ENCODE assay signal across 9 mouse cellular contexts in the genomic region with DNA sequence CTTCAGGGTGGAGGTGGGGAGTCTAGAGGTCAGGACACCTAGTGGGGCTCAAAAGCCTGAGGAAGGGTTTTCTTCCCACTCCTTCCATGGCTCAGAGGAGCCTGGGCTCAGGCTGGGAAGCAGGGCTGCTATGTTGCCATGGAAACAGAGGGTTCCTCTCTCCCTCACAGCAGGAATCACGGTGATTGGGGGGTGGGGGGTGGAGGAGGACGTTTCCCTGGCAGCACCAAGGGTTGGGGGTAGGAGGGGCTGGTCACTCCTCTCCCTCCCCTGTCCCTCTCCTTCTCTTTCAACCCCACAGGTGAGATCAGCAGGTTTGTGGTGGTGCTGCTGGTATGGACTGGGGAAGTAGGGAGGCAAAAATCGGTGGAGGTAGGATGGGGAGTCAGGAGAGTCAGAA. TPM values are rescaled to one million over a fixed set of nuclear protein-coding genes. Genes with fewer than 3 reads are reported as not detected.
DNase-seq lines count a peak whose midpoint lies in the region; ATAC-seq and TF ChIP-seq lines count a peak whose summit lies in the region.
"Had no signal": no experiment of that assay in that cellular context is flagged by ENCODE, and none has a peak within 500 bp of the region (broad histone marks: within the 10 kb centered on the region; RNA-seq: fewer than 3 reads in every experiment).

No protein-coding gene starts in this region.

- no peak overlapping the region for H3K4me3 ChIP-seq in forebrain, embryonic 11.5 days (ENCODE audit: low read depth, low read length)
- H3K4me3 ChIP-seq in midbrain, postnatal 0 days (ENCODE audit: low read depth, low read length), result no peak overlapping the region

- no peak for TF ChIP-seq CTCF in midbrain, postnatal 0 days (IDR thresholded peaks at IDR 0.05)

- peak; percentile 17; the same call in 1 of the 2 replicates for ATAC-seq in forebrain, embryonic 11.5 days (replicated peaks; ENCODE audit: low FRiP score)
- ATAC-seq in midbrain, postnatal 0 days (ENCODE audit: low FRiP score), result peak; percentile 59

- H3K9ac ChIP-seq in forebrain, embryonic 11.5 days (ENCODE audit: low read length), result 0 out of 2 replicates have a peak overlapping the region, but pooled peaks have one; percentile 27
- H3K9ac ChIP-seq in midbrain, postnatal 0 days (replicated peaks; ENCODE audit: low read length, poor library complexity, severe bottlenecking), result 0 out of 2 replicates have a peak overlapping the region, but pooled peaks have one; percentile 29

- no peaks in the 10 kb centered on the region for H3K27me3 ChIP-seq in forebrain, embryonic 11.5 days (ENCODE audit: control insufficient read depth, insufficient read depth, low read length)
- no peaks in the 10 kb centered on the region; the same call in 1 of the 2 replicates for H3K27me3 ChIP-seq in midbrain, postnatal 0 days (ENCODE audit: insufficient read depth, low read length)

- no peak overlapping the region for H3K4me2 ChIP-seq in forebrain, embryonic 11.5 days (ENCODE audit: low read depth, low read length, severe bottlenecking)
- H3K4me2 ChIP-seq in midbrain, postnatal 0 days (ENCODE audit: low read depth, low read length, poor library complexity, severe bottlenecking), result peak overlapping the region; percentile 32

- no peaks in the 10 kb centered on the region for H3K36me3 ChIP-seq in forebrain, embryonic 11.5 days (ENCODE audit: control insufficient read depth, insufficient read depth, low read length)
- no peaks in the 10 kb centered on the region for H3K36me3 ChIP-seq in midbrain, postnatal 0 days (ENCODE audit: insufficient read depth, low read length)

- peaks cover 24% of the 10 kb centered on the region for H3K4me1 ChIP-seq in forebrain, embryonic 11.5 days (replicated peaks; ENCODE audit: control insufficient read depth, insufficient read depth, low read length)
- peaks cover 13% of the 10 kb centered on the region; the same call in 1 of the 2 replicates for H3K4me1 ChIP-seq in midbrain, postnatal 0 days (ENCODE audit: insufficient read depth, low read length)

- no peaks in the 10 kb centered on the region for H3K9me3 ChIP-seq in forebrain, embryonic 11.5 days (ENCODE audit: control insufficient read depth, low read length)
- H3K9me3 ChIP-seq in midbrain, postnatal 0 days (ENCODE audit: low read length), result no peaks in the 10 kb centered on the region

- peak; percentile 6 for DNase-seq in ES-CJ7 (ENCODE audit: low read depth, low spot score)
- peak; percentile 59 for DNase-seq in forebrain, embryonic 11.5 days (ENCODE audit: low spot score)
- peak; percentile 55 for DNase-seq in layer of hippocampus, adult 9-11 months
- peak; percentile 81 for DNase-seq in midbrain, postnatal 0 days (ENCODE audit: low spot score)
- no peak for DNase-seq in urinary bladder, postnatal 4 days (ENCODE audit: low spot score in 2 of 2)
- no peak for DNase-seq in gastrocnemius, adult 18-20 months (ENCODE audit: low spot score)
- no peak for DNase-seq in ovary, postnatal 10 days (ENCODE audit: low spot score)
- DNase-seq in yolk sac, embryonic 10.5 days (ENCODE audit: low spot score), result no peak
- DNase-seq: cerebellum, adult 8-10 months had no signal

- no peak overlapping the region for H3K27ac ChIP-seq in forebrain, embryonic 11.5 days (ENCODE audit: low read depth, low read length)
- H3K27ac ChIP-seq in midbrain, postnatal 0 days (ENCODE audit: low read depth, low read length), result peak overlapping the region; percentile 52

- WGBS in forebrain, embryonic 11.5 days, result 0% methylated on average over 3 of the region's 3 CpGs
- 2% methylated on average over 3 of the region's 3 CpGs for WGBS in midbrain, postnatal 0 days

RNA-seq across cellular contexts. Expression of a gene that starts 40.4 kb away (rescaled TPM):
- 46.1 and 46.4 TPM in 2 replicates for polyA plus RNA-seq in forebrain, embryonic 11.5 days (2014; fragmentation: Nextera tagmentation; extraction: Ambion mirVana)
- total RNA-seq in midbrain, postnatal 0 days (2014; rRNA removed), result 53.6 and 57.3 TPM in 2 replicates
- 66.8 TPM in 2 replicates for polyA plus RNA-seq in midbrain, postnatal 0 days (2015; fragmentation: Nextera tagmentation; extraction: Ambion mirVana)
- total RNA-seq in gastrocnemius, adult 18-20 months (2021), result 10 to 100 TPM; 43.5 to 46.9 TPM

Comparison
In these comparisons a context has a peak if more than half of its experiments do, and no peak if none do; other contexts are left out.
1. DNase-seq: peak in ES-CJ7 (single experiment), forebrain, embryonic 11.5 days (single experiment), layer of hippocampus, adult 9-11 months (single experiment) and midbrain, postnatal 0 days (single experiment); none in urinary bladder, postnatal 4 days (0 of 2), gastrocnemius, adult 18-20 months (single experiment), ovary, postnatal 10 days (single experiment) and yolk sac, embryonic 10.5 days (single experiment).